12 mouse cellular contexts compared by ENCODE assay signal in the genomic region with DNA sequence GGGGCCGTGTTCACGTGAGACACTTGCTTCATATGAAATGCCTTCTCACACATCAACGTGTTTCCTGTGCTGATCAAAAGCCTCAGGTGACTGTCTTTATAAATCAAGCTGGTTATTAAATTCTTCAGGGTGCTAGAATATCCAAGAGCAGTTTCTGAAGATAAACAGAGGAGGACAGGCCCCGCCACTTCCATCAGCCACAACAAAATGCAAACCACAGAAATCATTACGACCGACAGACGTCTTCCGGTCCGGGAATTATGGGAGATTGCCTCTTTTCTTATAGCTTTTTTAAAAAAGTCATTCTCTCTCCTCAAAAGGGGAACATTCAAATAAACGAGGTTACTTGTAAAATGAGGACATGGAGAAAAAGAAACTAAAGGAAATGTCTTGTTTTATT.
"Had no signal": no experiment of that assay in that cellular context is flagged by ENCODE, and none has a peak within 500 bp of the region (broad histone marks: within the 10 kb centered on the region; RNA-seq: fewer than 3 reads in every experiment).

No protein-coding gene starts in this region.

- H3K4me3 ChIP-seq: limb, embryonic 13.5 days; liver, embryonic 15.5 days; midbrain, embryonic 10.5 days had no signal

- H3K9ac ChIP-seq: limb, embryonic 13.5 days; liver, embryonic 15.5 days; lung, embryonic 14.5 days had no signal

- H3K27ac ChIP-seq: limb, embryonic 13.5 days; liver, embryonic 15.5 days; midbrain, embryonic 10.5 days; stomach, postnatal 0 days had no signal

- H3K9me3 ChIP-seq: limb, embryonic 13.5 days; liver, embryonic 15.5 days; midbrain, embryonic 10.5 days had no signal

- DNase-seq: kidney, adult 18-20 months; kidney, postnatal 10 days; lung, embryonic 14.5 days; lung, postnatal 14 days; right cerebral cortex, adult 18-20 months; right cerebral cortex, postnatal 25 days; thymus, postnatal 4 days had no signal

- H3K4me2 ChIP-seq: limb, embryonic 13.5 days; liver, embryonic 15.5 days; lung, embryonic 14.5 days had no signal

- H3K4me1 ChIP-seq: limb, embryonic 13.5 days; midbrain, embryonic 10.5 days had no signal

- H3K27me3 ChIP-seq: limb, embryonic 13.5 days; liver, embryonic 15.5 days had no signal

- H3K36me3 ChIP-seq: limb, embryonic 13.5 days; liver, embryonic 15.5 days; midbrain, embryonic 10.5 days had no signal

- ATAC-seq: midbrain, embryonic 16.5 days had no signal
